Mouse (Mus musculus) layer of hippocampus, adult 2 months (tissue): ENCODE measurements around the gene Bysl. TPM values are rescaled to one million over a fixed set of nuclear protein-coding genes. Genes with fewer than 3 reads are reported as not detected.

Source experiments
- DNase-seq, 2 experiments: peaks; one replicate each; pipeline ENCODE4 v3.0.0; 2022; ENCODE audit warnings: low spot score in 2 of 2
- H3K27ac ChIP-seq: fragments of 200-600 bp; 2 replicates; pipeline ENCODE4 v1.8.1; 2022
- H3K4me3 ChIP-seq: fragments of 200-600 bp; 2 replicates; pipeline ENCODE4 v1.8.1; 2022; ENCODE audit warnings: mild to moderate bottlenecking
- CTCF ChIP-seq: fragments of 200-600 bp; conservative IDR thresholded peaks from 2 replicates; pipeline ENCODE4 v1.8.1; 2022; ENCODE audit warnings: antibody characterized with exemption, mild to moderate bottlenecking, moderate library complexity
- total RNA-seq, 2 experiments: library from RNA; stranded (reverse); gene quantifications; 2 replicates each; pipeline ENCODE4 v1.2.3; 2021

Gene Bysl
- total RNA-seq, 2 experiments from 2014 or later = 18.1 to 18.2 TPM

DNA sequence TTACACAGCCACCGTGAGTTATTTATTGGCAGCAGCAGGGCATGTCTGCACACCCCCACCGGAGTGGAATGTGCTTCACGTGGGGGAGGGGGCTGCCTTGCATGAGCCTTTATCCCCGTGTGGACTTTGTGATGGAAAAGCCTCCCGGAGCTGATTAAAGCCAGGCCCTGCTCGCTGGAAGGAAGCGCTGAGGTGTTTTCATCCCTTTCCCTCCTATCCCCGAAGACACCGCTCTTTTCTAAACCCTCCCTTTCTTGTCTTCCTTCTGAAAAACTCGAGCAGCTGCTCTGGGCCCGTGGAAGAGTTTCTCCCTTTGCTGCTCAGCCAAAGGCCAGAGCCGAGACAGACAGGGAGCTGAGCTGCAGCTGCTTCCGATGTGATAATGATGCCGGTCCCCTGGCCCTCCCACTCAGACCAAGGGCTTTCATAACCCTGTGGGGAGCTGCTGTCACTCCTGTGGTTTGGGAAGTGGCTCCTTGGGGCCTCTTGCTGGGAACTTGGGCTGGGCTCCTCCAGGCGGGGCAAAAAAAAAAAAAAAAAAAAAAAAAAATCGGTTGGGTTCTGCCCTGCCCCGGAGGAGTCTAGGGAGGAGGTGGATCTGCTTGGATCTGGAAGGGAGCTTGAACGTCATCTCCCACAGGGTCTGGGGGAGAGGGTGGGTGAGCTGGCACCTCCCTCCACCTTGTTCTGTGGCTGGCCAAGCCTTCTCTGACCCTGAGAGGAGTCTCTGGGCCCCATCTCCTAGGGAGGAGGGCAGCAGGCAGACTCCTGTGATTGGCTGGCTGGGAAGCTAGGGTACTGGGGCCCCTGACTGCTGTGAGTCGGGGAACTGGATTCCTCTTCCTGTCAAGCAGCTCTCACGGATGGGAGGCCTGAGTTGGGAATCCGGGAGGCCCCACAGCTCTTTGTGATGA lies 15.8 kb downstream of the Bysl start:
- no peak for TF ChIP-seq CTCF
- peak overlapping the region; percentile 61; the same call in 1 of the 2 replicates for H3K27ac ChIP-seq
- H3K4me3 ChIP-seq = peak overlapping the region; percentile 87
- no peak for DNase-seq

DNA sequence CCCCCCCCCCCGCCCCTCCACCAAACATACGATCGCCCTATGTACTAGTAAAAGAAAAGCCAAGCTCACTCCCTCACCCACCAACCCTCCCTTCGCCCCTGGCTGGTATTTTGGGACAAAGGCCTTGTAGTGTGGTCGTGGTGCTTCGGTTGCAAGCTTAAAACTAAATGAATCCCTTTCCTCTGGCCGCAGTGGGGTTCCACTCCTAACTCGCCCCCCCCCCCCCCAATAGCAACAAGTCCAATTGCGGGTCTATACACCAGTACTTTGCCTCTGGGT lies 16.4 kb downstream of the Bysl start:
- Histone ChIP-seq H3K4me3 (peak overlapping the region; percentile 87), H3K27ac (peak overlapping the region; percentile 61; the same call in 1 of the 2 replicates)
- DNase-seq = no peak
- no peak for TF ChIP-seq CTCF

DNA sequence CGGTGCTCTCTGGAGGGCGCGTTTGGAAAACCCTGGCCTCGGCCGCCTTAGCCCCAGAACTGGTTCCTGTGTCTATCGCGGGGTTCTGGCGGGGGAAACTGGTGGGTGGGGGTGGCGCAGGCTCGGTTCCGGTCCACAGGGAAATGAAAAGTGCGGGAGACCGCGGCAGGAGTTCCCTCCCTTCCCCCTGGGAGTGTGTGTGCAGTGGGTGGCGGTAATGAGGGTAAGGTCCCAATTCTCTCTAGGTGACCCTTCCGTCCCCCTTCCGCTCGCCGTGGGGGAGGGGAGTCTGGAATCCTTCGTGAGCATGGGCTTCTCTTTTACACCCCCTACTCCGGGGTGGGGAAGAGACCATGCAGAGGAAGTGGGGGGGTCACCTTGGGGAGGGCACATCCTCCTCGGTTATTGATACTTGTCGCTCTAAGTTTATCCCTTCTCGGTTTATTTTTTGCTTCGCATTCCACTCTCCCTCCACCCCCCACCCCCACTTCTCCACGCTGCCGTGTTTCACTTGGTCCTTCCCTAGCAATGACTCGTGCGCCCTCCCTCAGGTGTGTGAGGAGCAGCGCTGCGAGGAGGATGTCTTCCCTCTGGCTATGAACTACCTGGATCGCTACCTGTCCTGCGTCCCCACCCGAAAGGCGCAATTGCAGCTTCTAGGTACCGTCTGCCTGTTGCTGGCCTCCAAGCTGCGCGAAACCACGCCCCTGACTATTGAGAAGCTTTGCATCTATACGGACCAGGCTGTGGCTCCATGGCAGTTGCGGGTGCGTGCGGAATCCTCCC lies 16.9 kb downstream of the Bysl start:
- no peak for TF ChIP-seq CTCF
- Histone ChIP-seq H3K4me3 (peak overlapping the region; percentile 87), H3K27ac (peak overlapping the region; percentile 85)
- no peak for DNase-seq

DNA sequence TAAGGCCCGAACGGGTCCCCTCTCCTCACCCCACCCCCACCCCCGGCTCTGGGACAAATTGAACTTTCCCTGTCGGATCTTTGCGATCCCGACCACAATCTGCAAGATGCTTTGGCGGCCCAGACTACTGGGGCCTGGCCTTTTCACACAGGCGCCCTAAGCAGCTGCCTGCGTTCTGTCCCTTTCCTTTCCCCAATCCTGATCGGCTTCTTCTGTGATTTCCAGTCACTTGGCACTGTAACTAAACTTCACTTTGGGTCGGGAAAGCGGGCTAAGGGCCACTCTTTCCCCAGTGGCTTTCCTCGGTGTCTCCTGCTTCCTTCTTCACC lies 17.5 kb downstream of the Bysl start:
- H3K27ac ChIP-seq = peak overlapping the region; percentile 85
- peak overlapping the region; percentile 87 for H3K4me3 ChIP-seq
- DNase-seq = no peak
- TF ChIP-seq CTCF = no peak

DNA sequence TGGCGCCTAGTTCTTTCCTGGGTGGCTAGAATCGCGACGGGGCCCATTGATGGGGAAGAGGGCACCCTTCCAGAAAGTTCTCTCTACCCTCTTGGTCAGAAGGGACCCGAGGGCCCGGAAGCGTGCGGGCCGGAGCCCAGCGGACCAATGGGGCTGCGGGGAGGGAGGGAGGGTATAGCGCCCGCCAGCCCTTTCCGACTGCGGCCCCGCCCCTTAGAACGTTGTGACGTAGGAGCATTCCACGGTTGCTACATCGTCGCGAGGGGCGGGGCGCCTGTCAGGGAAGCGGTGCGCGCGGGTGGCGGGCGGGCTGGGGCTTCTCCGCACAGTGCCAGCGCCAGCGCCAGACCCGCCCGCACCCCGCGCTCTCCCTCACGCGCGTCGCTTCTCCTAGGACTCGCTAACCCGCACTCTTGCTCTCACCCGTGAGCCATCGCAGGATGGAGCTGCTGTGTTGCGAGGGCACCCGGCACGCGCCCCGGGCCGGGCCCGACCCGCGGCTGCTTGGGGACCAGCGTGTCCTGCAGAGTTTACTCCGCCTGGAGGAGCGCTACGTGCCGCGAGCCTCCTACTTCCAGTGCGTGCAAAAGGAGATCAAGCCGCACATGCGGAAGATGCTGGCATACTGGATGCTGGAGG lies 18.0 kb downstream of the Bysl start:
- H3K4me3 ChIP-seq = peak overlapping the region; percentile 87
- peak; percentile 88 for DNase-seq
- peak overlapping the region; percentile 85 for H3K27ac ChIP-seq
- no peak for TF ChIP-seq CTCF

DNA sequence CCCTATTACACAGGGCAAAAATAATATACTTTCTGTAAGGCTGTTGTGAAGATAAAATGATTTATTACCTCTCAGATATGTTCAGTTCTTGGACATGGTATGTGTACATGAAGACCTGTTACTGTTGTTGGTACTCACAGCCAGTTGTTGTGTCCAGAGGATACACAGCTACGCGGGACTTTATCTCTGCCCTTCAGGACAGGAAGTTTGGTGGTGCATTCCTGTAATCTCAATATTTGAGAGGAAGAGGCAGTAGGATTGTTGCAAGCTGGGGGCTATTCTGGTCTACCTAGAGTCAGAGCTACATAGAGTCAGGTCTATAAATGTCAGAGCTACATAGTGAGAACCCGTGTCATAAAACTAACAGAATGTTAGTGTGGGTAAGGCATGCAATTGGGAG lies 20.2 kb downstream of the Bysl start:
- DNase-seq = no peak
- Histone ChIP-seq H3K27ac (no peak overlapping the region), H3K4me3 (no peak overlapping the region)
- no peak for TF ChIP-seq CTCF

DNA sequence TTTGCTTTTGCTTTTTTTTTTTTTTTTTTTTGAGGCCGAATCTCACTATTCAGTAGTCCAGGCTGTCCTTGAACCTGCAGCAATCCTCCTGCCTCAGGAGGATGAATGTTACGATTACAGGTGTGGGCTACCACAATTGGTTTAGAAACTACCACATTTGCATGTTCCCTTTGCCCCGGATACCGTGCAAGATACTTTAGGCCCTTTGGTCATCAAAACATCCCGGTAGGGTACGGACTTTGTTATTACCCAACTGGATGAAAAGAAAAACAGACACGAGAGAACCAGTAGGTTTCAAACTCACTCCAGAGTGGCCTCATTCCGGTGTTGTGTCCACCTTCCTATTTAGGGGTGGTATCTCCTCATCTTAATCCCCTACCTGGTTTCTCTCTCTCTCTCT lies 22.8 kb downstream of the Bysl start:
- TF ChIP-seq CTCF = no peak
- H3K4me3 ChIP-seq = no peak overlapping the region
- no peak for DNase-seq
- no peak overlapping the region for H3K27ac ChIP-seq

DNA sequence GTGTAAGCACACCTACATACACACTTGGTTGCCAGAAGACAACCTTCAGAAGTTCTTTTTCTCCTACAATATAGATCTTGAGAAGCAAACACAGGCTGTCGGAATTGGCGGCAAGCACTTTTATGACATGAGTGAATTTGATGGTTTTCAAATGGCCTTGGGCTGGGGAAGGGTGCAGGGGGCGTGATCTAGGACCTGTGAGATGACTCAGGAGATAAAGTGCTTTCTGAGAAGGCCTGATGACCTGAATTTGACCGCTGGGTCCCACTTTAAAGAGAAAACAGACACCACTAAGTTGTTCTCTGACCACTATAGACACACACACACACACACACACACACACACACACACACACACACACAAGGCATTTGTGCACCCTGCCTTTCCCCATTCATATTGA lies 30.3 kb downstream of the Bysl start:
- no peak for DNase-seq
- no peak for TF ChIP-seq CTCF
- Histone ChIP-seq H3K4me3 (no peak overlapping the region), H3K27ac (no peak overlapping the region)

DNA sequence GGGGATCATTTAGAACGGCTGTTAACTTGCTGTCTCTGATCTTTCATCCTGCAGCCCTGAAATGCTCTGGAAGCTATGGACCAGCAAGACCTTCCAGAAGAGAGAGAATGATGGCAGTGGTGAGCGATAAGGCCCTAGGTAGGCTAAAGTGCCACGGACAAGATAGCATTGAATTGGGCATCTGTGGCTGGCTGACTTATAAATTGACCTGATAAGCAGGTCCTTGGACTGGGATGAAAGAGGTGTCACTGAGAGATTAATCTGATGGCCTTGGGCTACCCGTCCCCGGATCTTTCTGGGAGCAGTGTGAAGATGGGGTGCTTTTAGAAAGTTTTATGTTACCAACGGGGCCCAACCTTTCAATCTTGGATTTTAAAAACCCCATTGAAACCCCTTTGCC lies 32.6 kb downstream of the Bysl start:
- TF ChIP-seq CTCF = no peak
- no peak for DNase-seq

DNA sequence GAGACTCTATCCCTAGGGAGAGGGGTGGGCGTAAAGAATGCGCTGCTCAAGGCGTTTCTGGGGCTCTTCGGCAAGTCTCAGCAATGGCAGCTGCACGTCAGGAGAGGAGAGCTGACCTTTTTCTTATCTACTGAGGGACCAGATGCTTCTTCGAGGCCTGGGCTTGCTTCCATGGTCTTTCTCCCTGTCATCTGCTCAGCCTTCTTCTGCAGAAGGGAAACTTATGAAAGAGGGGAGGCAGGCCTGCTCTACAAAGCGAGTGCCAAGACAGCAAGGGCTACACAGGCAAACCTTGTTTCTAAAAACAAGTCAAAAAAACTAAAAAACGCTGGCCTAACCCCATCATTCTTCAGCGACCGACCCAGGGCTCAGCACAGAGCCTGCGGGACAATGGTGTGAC lies 36.5 kb downstream of the Bysl start:
- Histone ChIP-seq H3K4me3 (no peak overlapping the region), H3K27ac (no peak overlapping the region)
- TF ChIP-seq CTCF = no peak
- no peak for DNase-seq

More for the DNA sequence above, 32.6 kb downstream of the Bysl start:
- Histone ChIP-seq H3K4me3 (no peak overlapping the region), H3K27ac (no peak overlapping the region)

DNA sequence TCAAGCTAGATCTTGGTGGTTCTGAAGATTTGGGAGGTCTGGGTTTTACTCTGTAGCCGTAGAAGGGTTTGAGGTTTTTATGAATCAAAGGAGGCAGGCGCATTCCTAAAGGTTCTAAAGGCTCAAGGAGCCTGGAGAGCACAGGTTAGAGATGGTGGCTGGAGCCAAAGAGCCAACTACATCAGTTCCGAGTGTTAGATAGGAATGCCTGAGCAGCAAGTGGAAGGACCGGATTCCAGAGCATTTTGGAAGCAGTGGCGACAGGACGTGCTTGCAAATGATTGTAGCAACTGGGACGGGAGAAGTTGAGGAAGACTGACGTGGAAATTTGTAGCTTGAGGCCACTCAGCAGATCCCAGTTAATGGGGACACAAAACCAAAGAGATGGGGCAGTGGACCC lies 37.3 kb downstream of the Bysl start:
- H3K27ac ChIP-seq = no peak overlapping the region
- no peak for TF ChIP-seq CTCF
- H3K4me3 ChIP-seq = no peak overlapping the region
- DNase-seq = no peak

DNA sequence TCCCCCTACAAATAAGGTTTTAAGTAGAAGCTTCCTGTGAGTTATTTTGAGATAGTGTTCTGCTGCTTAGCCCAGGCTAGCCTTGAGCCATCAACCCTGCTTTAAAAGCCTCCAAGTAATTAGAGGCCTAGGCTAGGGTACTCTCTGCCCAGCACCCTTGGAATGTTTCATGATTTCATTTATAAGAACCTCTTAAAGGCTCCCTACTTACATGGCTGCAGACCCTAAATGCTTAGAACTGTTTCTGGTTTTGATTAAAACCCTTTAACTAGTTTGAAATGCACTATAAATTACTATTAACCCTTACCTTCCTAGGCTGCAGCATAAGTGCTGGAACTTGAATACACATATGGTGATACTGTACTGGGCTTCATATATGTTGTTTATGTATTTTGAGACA lies 38.9 kb downstream of the Bysl start:
- H3K4me3 ChIP-seq = no peak overlapping the region
- TF ChIP-seq CTCF = no peak
- no peak overlapping the region for H3K27ac ChIP-seq
- DNase-seq = no peak

DNA sequence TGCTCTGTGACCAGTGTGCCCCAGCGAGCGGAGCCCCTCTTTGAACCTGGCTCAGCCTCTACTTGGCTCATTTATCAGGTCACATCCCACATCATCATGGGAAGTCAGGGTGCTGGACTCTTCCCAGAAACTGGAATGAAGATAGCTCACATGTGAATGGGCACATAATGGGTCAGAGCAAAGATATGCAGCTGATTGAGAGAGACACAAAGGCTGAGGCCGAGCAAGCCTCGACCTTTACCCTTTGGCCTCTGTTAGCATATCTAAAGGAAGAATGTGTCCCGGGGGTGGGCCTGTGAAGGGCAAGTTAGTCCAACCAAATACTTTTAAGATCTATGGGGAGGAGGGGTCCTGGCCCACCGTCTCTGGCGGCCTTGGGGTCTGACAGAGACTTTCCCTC lies 39.7 kb downstream of the Bysl start:
- H3K4me3 ChIP-seq = no peak overlapping the region
- DNase-seq = no peak
- TF ChIP-seq CTCF = no peak
- H3K27ac ChIP-seq = no peak overlapping the region
